Mouse (Mus musculus): ENCODE data around the gene Coq7.
A peak's percentile ranks its signal among the peaks of the same experiment; 100 is the strongest.

Coq7 gene

DNA sequence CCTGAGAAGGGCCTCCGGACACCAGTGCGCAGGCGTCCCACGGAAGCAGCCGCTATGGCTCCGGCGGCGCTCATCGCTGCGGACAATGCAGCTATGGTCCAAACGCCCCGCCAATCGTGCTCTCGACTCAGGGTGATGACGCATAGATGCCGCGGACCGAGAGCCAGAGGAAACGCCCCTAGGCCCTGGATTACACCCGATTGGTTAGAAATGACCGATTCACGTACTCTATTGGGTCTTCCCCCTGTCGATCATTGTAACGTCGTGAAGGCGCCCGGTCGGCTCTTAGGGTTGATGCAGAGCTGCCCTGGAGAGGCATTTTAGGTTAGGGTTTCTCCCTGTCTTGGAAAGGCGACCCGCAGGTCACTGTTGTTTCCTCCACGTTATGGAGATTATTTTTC is at the start of gene Coq7:
TSS of gene Coq7 (minus strand) at position 179 of the 401 bp plus-strand sequence.
- peak; percentile 97 for DNase-seq (ENCODE audit: low read depth, low spot score)

DNA sequence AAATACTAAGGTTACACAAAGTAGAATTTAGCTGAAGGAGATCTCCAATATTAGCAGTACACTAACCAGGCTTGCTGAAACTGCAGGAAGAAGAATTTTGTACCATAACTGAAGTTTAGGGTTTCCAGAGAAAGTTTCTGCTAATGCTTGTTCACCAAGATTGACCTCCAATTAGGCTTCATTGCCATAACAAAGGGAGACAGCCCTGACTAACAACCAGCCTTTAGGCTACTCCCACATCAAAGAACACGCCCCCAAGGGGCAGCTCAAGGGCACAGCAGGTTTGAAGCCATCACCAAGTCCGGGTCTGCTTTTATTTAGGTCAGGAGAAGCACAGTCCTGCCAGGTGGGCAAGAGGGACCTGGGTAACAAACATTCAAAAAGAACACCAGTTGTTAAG is 46.8 kb upstream of the Coq7 start:
- DNase-seq (ENCODE audit: low read depth, low spot score) = no peak

DNA sequence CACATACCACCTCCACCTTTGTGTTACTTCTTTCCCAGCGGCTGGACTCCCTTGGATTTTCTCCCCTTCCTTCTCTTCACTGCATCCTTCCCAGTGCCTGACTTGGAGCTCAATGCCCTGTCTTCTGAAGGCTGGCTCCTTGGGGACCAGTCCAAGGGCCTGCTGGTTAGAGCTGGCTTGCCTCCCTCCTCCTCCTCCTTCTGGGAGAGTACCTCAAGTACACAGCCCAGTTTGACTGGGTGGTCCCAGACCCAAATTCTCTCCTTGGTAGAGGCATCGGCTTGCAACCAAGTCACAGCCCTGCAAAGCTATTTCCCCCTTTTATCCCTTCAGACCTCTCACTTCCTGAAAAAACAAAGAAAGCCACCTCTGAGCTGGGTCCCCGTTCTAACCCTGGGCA is 45.1 kb upstream of the Coq7 start:
- no peak for DNase-seq (ENCODE audit: low read depth, low spot score)

DNA sequence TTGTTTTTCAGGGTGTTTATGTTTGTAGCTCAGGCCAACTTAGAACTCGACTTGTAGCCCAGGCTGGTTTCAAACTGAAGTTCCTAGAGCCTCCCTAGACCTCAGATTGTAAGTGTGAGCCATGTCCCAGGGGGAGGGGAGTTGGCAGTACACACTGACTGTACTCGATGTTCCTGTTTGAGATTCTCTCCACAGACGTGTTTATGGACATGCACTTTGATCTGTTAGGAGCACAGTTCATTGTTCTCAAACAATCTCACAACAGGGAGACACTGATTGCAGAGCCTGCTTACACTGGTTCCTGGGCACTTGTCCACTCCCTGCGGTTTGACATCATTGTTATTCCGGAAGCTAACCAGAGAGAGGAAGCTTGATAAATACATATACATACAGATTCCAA is 38.9 kb upstream of the Coq7 start:
- no peak for DNase-seq (ENCODE audit: low read depth, low spot score)

DNA sequence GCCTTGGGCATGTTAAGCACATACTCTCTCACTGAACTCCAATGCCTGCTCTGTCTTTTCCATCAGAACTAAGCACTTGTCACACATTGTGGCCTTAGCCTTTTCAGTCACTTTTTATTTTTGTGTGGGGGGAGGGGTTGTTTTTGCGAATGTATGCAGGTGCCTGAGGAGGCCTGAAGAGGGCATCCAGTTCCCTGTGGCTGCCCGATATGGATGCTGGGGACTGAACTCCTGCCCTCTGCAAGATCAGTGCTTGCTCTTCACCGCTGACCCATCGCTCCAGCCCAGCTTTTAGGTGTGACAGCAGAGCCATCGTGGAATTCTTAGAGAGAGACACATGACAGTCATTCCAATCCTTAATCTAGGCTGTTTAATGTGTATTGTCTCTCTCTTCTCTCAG is 38.2 kb upstream of the Coq7 start:
- DNase-seq (ENCODE audit: low read depth, low spot score) = no peak

DNA sequence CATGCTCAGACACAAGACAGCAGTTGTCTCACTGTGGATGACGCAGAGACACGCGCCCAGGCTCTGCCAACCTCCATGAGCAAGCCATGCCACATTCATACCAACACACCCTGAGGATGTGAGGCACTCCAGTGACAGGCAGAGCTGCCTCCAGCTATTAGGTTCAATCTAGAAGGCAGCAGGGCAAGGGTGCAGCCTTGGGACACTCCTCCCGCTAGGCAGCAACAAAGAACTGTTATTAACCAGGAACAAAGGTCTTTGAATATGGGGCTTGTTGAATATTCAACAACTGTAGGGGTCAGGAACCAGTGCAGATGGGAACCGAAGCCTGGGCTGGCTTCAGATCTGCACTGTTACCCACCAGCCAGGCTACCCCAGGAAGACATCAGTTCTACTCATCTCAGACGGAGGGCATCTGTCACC is 36.0 kb upstream of the Coq7 start:
- no peak for DNase-seq (ENCODE audit: low read depth, low spot score)

DNA sequence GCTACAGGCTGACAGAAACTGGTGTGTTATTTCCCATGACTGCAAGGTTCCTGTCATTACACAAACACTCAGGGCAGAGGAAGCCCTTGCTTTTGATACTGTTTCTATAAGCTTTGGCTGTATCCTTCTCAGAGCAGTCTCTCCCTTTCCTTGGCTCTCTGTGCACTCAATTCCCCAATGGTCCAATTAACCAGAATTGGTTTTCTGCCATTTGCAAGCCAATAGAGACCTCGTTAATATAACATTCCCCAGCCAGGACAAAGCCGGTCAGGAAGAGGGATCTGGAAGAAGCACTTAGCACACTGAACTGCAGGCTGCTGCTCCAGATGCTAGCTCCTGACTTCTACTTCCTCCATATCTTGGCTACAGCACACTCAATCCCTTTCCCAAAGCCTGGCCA is 21.1 kb upstream of the Coq7 start:
- DNase-seq (ENCODE audit: low read depth, low spot score) = no peak

DNA sequence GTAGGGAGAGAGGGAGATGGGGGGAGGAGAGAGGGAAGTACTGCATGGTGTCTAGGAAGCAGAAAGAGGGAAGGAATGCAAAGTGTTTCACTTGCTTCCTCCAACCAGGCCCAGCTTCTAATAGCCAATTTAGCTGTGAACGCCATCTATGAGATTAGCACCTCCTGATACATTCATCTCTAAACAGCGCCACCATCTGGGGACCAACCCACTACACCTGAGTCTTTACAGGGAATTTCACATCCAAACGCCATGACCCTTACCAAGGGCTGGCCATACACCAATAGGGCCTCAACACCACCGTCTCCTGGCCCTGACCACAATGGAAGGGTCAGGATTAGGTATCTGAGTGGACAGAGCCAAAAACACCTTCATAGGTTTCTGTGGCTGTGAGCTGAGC is 20.7 kb upstream of the Coq7 start:
- no peak for DNase-seq (ENCODE audit: low read depth, low spot score)

DNA sequence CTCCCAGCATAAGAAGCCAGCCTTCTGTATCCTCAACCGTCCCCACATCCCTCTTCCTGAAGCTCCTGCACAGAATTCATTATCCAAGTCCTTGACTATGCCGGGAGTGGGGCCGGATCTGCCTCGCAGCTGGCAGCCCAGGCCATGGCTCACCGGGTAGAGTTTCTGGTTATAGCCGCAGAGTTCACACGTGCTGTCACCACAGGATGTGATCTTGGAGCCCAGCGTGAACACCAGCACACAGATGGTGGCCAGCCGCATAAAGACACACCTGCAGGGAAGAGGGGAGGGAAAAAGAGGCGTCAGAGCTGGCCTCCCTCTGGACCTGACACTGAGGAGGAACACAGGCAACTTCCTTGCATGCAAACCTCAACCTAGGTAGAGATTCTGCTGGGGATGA is 14.3 kb upstream of the Coq7 start:
- no peak for DNase-seq (ENCODE audit: low read depth, low spot score)

DNA sequence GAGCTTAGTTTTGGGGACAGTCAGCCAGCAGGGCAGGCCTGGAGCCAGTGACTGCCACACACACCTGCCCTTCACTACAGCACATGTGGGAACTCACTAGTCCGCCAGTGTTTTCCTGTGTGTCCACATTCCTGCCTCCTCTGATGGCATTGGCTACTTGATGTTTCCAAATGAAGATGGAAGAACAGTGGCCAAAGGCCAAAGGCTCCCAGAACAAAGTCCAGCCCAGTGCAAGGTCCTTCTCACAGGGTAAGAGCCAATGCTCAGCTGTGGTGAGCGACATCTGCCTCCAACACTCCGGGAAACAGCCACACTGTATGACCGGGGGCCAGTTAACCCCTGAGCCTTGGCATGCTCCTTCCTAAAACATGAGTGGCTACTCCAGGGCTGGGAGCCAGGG is 11.0 kb upstream of the Coq7 start:
- no peak for DNase-seq (ENCODE audit: low read depth, low spot score)

DNA sequence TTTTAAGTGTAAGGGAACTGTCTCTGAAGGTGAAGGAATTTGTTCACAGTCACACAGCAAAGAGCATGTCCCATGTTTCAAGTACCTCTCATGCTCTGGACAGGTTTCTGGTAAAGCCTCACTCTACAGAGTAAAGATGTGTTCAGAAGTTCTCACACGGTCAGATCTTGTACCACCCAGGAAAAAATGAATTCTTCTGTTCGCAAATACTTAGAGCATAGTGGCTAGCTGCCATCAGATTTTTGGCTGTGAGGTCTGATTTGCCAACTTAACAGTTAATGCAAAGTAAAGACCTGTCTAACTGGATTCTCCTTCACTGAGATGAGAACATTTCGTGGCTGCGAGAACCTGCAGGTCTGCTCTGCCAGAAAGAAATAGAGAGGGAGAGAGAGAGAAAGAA is 1.9 kb upstream of the Coq7 start:
- no peak for DNase-seq (ENCODE audit: low read depth, low spot score)

DNA sequence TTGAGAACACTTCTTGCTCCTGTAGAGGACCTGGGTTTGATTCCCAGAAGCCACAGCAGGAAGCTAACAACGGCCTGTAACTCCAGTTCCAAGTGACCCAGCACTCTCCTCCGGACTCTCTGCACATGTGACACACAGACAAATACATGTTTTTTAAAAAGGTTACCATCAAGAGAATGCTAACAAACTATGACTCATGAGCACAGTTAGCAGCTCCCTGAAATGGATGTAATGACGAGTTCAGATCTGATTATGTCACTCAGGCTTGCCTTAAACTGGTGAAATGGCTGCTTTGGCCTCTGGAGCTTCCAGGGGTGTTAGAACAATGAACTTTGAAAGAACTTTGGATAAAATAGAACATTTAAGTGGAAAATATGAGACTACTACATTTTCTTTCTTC is 1.2 kb upstream of the Coq7 start:
- no peak for DNase-seq (ENCODE audit: low read depth, low spot score)

DNA sequence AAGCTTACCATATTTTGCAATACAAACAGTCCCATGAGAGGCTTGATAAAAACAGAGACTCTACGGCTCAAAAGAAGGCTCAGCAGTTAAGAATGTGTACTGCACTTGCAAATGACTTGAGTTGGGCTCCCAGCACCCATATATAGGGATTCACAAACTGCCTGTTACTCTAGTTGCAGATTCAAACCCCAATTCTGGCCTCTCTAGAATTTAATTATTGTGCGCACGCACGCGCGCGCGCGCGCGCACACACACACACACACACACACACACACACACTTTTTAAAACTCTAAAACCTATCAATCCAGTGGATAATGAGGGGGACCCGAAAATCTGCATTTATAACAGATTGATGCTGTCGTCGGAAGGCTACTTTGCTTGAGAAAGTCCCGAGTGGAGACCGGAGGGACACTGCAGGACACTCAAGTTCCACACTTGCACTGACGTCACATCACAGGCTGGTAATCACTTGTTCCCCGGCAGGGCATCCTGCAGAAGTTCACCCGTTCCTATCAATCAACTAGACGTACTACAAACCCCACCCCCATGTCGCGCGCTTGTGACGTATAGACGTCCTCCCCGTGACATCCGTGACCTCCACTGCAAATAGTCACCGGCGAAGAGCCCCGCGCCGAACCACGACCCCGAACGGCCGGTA is 508 bp downstream of the Coq7 start:
- DNase-seq (ENCODE audit: low read depth, low spot score) = peak; percentile 95

DNA sequence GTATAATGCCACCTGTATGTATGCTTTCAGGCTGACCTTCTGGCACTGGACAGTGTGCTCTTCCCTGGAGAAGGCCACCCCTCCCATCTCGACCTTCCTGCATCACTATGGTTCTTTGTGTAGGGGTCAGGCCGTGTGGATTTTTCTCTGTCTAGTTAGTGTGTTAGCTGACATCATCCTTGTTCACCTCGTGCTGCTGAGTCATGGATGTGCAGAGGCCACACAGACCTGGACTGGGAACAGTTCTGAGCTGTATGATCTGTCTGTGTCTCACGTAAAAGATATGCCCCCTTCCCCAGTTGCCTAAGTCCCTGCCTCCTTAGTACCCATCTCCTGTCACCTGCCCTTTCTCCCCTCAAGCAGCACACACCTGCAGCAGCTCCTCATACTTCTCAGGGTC is 6.2 kb downstream of the Coq7 start:
- DNase-seq (ENCODE audit: low read depth, low spot score) = peak; percentile 44

DNA sequence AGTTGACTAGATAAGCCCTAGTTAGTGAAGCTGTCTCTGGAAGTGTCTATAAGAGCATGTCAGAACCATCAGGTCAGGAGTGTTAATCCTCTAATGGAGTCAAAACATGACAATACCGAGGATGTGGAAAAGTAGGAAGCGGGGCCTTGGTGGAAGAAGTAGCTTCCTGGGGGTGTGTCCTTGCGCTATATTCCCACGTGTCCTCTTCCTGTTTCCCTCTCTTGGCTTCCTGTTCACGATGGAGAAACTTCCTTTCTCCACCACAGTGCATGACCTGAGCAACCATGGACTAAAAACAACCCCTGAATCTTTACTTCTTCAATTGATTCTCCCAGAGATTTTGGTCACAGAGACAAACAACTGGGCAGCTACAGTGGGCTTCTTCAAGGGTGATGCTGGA is 11.1 kb downstream of the Coq7 start:
- no peak for DNase-seq (ENCODE audit: low read depth, low spot score)

DNA sequence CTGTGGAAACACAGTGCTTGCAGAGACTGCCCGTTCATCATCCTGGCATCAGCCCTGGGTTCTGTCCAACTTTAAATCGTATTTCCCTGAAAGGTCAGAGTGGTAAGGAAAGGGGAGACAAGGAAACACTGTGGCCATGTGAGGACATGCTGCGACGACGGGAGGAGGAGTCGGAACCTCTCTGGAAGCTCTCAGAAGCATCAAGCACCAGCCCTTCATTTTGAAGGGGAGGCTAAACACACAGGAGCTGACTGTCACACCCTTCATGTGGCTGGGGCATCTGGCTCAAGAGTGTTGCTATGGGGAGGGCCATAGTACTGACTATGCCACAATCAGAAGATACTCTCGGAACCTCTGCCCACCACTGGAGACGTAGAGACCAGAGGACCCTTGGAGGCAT is 13.5 kb downstream of the Coq7 start:
- DNase-seq (ENCODE audit: low read depth, low spot score) = no peak

DNA sequence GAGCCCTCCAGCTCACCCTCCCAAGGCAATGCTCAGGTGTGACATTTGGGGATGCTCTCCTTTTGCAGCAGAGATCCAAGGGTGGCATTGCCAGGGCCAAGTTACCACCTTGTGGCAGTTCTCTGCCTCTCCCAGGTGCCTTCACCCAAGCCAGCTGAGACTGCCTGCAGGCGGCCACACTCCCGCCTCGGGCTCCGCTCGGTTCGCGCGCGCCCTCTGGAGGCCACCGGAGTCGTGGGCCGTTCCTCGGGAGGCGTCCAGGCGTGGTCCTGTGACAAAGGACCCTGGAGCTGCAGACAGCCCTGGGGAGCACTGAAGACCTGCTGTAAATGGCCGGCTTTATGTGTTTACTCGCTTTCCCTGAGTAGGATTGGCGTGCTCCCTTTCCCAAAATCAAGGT is 14.5 kb downstream of the Coq7 start:
- peak; percentile 66 for DNase-seq (ENCODE audit: low read depth, low spot score)

DNA sequence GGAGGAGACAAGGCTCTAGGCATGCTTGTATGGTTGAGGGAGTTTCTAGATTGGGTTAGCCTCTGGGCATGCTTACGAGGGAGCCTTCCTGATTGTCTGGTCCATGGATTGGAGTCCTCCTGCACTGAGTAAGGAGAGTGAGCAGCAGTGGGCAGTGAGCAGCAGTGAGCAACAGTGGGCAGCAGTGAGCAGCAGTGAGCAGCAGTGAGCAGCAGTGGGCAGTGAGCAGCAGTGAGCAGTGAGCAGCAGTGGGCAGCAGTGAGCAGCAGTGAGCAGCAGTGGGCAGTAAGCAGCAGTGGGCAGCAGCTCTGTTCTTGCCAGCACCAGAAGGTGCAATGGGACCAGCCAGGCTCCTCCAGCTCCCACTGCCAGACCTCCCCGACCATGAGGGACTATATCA is 15.3 kb downstream of the Coq7 start:
- DNase-seq (ENCODE audit: low read depth, low spot score) = peak; percentile 70

DNA sequence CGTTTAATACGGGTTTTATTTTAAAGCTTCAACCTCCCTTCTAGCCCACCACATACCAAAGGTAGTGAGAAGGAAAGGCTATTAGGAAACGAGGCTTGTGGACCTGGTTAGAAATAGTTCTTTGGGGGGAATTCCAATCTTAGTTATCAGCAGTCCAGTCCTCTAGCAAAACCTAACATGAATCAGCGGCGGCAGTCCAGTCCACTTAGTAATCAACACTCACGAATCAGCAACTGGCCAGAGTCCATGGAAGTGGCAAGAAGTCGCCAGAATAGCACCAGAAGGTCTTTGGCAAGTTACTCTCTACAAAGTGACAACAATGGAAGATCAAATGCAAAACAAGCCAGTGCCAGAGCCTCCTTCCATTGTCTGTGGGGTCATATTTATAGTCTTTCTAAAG is 24.6 kb downstream of the Coq7 start:
- peak; percentile 77 for DNase-seq (ENCODE audit: low read depth, low spot score)

DNA sequence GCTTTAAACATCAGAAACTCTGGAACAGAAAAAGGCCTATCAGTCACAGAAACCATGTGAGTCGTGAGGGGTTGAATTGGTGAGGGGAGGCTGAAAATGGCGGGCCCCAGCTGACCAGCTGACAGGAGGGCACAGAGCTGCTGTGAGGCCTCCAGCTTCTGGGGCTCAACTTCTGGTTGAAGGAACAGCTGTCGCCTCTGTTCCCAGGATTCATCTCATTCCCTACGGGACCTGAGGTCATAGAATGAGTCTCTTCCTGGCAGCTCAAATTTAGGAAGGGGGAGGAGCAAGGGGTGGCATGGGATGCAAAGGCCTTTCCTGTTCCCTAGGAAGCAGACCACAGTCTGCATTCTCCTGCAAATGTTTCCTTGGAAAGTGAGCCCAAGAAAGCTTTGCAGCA is 29.3 kb downstream of the Coq7 start:
- peak; percentile 45 for DNase-seq (ENCODE audit: low read depth, low spot score)

DNA sequence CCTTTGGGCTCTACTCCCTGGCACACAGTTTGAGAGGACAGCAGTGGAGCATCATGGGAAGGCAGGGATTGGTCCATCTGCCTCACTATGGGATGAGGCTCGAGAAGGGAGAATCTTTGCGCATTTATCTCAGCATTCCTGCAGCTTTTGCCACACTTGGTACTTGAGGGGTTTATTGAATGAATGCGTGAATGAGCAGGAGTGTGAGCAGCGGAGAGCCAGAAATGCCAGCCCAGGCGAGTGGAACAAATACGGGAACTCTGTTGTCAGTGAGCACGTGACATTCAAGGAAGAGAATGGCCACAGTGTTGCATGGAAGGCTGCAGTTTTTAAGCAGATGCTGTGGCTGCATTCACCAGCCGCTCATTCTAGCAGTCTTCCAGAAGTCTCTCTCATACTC is 30.8 kb downstream of the Coq7 start:
- no peak for DNase-seq (ENCODE audit: low read depth, low spot score)

DNA sequence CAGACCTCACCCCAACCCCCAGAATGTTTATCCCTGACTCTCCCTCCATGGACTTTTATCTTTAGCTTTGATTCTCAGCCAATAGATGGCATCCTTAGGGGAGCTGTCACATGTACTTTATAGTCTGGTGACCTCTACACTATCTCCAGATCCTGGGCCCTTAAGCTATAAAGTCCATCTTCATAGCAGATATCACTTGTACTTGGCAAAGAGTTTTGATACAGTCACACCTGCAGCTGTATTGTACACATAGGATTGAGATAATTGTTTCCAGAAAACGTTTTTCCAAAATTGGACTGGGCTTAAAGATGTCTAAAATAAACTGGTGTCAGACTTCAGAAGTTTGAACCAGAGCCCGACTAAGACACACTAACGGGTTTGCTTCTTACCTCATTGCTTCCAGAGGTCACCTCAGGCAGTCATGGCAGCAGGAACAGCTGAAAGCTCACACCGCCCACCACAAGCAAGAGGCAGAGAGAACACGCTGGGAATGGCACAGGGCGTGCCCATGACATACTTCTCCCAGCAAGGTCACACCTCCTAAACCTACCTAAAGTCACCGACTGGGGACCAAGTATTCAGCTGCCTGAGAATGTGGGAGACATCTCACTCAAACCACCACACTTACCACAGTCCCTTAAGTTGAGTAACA is 33.2 kb downstream of the Coq7 start:
- DNase-seq (ENCODE audit: low read depth, low spot score) = no peak

DNA sequence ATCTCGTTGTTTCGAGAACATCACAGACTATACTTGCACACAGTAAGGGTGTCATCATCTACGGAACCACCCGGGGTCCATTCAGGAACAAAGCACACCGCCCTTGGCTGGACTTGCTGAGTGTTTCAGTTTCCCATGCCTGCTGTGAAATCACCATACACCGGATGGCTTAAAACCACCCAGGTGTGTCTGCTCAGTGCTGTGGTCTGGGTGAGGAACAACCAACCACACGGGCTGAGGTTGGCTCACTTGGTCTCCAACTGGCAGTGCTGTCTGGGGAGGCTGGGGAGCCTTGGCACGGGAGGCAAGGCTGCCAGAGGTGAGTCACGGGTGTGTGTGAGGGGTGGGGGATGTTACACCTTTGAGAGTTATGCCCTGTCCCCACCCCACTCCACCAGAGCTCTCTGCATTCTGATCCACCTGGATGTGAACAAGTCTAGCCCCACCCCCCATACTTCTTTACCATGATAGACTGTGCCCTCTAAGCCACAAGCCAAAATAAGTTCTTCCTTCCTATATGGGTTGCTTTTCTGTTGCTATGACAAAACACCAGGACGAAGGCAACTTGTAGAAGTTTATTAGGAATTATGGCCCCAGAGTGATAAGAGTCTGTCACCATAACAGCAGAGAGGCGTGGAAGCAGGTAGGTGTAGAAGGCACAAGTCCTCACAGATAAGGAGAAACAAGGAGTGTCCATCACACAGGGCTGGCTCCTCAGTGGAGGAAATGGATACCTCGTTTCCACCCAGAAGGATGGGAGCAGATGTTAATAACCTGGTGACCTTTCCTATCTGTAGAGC is 34.0 kb downstream of the Coq7 start:
- DNase-seq (ENCODE audit: low read depth, low spot score) = no peak

All from 3T3-L1 (cell line).